Mouse (Mus musculus) liver, embryonic 14.5 days (tissue): Measurements from ENCODE around the gene Htr3a.

ENCODE experiments used
- CTCF ChIP-seq: IDR thresholded peaks from 2 replicates; pipeline ENCODE4 v1.5.1; 2016; ENCODE audit warnings: antibody characterized with exemption, low read depth, control low read depth
- EP300 ChIP-seq: IDR thresholded peaks from 2 replicates; pipeline ENCODE4 v1.6.1; 2016; ENCODE audit warnings: antibody characterized with exemption, low read depth

DNA sequence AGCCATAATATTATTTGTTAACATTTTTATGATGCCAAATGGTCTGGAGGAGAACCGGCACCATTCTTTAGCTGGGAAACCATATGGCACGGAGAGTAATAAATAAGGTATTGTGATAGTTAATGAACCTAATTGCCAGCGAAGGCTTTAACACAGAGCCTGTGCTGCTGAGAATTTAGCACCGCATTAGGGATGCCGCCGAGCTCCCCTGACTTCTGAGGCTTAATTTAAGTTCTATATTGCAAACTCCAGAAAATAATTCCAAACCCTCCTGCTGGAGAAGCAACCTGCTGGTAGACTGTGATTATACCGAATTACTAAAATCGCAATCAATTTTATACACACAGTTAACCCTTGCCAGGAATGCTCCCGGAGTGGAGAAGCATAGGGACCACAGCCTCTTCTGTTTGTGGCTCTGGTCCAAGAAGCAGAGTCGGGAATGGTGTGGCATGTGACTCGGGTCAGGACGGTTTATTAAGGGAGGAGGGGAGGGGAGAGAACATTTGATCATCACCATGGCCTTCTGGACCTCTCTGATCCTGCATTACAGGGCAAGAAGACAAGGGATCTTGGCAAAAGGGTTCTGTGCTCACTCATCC, 44.3 kb downstream of the Htr3a start:
- TF ChIP-seq CTCF (no peak), EP300 (no peak)
